Mouse (Mus musculus) erythroid progenitor cell, adult 5-6 weeks (primary cell): Measurements from ENCODE around the gene Gpsm1. TPM values are rescaled to one million over a fixed set of nuclear protein-coding genes. Genes with fewer than 3 reads are reported as not detected.

Experiments
- ATAC-seq: replicated peaks from 2 replicates; pipeline ENCODE4 v1.8.0; 2016; ENCODE audit warnings: moderate number of reproducible peaks, mild to moderate bottlenecking, moderate TSS enrichment, inconsistent platforms; ENCODE audit not compliant: poor library complexity, low FRiP score, severe bottlenecking
- total RNA-seq, 2 experiments: library from RNA; stranded (forward) in 1 of 2; stranded (reverse) in 1 of 2; fragments of 150-400 nt in 1 of 2; fragments of 186-747, 209-891 nt in 1 of 2; gene quantifications; 2 replicates each; pipeline versions ENCODE4 v1.2.3 to v1.2.4; 2015 to 2017; ENCODE audit warnings: low replicate concordance in 2 of 2

Gpsm1 gene
- total RNA-seq, 2 experiments from 2014 or later = 1.4 TPM; not detected in 1

GRCm38 (mm10) chr2:26309739-26310138 is 5.6 kb upstream of the Gpsm1 start:
- ATAC-seq = no peak

DNA sequence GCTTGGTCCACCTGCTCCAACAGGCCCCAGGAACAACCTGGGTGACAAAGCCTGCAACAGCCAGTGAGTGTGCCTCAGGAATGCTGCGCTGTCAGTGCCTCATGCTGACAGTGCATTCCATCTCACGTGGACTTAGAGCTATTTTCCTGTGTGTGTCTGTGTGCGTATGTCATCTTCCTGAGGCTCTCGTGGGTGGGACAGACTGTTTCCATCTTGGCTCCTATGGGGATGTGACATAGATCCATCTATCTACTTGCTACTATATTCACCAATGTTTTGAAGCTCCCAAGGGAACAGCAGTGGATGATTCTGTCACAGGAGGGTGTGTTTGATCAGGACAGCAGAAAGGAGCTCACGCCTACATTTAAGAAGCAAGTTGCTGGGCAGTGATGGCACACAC is 3.4 kb upstream of the Gpsm1 start:
- no peak for ATAC-seq

GRCm38 (mm10) chr2:26312812-26313211 is 2.5 kb upstream of the Gpsm1 start:
- no peak for ATAC-seq

DNA sequence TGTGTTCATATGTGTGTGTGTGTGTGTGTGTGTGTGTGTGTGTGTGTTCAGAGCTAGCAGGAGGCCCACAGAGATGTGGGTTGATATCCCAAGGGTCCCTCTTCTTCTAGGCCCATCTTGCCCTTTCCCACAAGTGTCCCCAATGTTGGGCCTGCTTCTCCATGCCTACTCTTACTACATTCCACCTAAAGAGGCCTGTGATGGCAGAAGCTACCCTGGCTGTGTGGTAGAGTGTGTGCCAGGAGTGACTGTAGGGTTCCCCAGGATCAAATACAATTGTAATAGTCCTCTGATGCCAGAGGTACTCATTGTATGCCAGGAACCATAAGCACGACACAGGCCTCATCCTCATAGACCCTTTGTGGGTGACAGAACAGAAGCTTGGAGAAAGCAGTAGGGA is 1.9 kb upstream of the Gpsm1 start:
- no peak for ATAC-seq

DNA sequence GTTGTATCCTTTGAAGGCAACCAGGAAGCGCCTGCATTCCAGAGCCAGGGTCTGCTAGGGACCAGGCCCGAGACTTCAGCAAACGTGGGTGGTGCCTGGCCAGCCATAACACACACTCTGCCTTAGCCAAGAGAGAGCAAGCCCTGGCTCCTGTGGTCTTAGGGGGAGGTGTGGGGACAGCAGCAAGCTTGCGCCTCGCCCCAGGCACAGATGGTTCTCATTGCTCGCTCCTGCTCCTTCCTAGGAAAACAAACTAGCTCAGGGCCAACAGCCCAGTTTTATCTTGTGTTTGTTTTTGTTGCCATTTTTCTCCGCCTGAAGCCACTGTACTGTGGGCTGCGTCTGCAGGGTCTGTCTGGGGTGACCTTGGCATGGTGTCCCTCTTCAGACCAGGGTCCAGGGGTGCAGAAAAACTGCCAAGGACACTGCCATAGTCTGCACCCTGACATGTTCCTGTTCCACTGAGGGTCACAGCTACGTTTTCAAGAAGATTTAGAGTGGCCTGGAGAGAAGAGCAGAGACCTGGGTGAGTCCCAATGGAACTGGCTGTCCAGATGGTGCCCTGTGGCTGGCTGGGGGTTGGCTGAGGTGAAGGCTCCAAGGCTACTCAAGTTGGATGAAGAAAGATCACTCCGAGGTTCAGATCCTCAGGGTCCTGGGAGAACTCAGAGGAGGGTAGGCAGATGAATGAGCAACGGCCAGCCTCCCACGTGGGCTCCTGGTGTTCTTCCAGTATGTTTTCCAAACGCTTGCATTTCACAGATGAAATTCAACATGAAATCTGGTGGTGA is 839 bp upstream of the Gpsm1 start:
- ATAC-seq = no peak

DNA sequence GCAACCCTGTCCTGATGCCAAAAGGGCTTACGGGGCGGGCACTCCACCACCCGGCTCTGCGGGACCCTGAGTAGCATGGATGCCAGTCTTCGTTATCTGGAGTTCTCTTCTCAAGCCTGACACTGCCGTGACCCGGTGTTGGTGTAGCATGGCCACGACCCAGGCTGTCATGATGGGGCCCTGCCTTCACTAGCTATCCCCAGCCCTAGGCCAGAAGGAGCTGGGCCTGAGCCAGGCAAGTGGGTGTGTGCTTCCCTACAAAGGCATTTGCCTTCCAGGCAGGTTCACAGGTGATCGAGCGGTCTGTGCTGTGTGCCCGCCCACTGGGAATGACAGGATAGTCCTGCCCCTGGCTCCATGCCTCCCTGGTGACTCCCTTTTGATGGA is 603 bp downstream of the Gpsm1 start:
- ATAC-seq = no peak

GRCm38 (mm10) chr2:26316576-26317246 is 1.4 kb downstream of the Gpsm1 start:
- ATAC-seq = no peak

DNA sequence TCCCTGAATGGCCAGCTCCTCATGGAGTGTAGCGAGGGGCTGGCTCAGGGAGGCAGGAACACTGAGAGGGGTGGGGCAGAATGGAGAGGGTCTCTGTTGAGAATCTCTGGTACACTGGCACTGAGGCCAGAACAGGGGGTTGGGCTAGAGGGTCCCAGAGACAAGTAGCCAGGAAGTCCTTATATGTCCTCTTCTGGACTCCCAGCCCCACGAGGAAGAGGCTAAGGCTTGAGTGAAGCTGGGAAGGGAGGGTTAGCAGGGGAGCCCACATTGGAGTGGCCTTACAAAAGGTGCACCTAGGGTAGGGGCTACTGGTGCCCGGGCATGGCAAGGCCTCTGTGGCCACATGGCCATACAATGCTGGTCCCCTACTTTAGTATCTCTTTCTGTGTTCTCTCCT is 2.1 kb downstream of the Gpsm1 start:
- ATAC-seq = no peak

DNA sequence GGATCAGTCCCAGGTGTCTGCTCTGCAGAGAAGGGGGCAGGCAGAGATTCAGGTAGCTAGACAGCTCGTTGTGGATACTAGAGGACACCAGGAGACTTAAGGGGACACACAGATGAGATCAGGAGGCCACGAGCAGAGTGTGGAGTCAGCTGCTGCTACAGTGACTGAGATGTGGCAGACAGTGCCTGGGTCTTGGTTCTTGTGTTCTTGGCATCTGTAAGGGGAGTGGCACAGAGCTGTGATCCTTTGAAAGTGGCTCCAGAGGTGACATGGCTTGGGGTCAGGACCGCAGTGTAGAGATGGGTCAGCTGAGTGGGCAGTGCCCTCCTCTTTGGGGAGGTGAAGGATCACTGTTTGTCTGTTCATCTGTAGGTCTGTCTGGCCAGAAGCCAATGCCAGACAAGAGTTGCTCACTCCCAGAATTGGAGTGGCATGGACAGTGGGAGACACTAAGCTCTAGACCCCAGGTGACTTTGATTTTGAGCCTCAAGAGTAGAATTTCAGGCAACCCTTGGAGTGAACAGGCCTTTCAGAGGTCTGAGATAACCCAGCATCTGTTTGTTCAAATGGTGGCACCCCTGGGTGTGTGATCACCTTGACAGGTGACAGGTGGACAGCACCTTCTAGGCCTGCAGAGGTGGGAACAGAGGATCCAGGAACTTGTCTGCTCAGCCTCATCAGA is 2.8 kb downstream of the Gpsm1 start:
- no peak for ATAC-seq

DNA sequence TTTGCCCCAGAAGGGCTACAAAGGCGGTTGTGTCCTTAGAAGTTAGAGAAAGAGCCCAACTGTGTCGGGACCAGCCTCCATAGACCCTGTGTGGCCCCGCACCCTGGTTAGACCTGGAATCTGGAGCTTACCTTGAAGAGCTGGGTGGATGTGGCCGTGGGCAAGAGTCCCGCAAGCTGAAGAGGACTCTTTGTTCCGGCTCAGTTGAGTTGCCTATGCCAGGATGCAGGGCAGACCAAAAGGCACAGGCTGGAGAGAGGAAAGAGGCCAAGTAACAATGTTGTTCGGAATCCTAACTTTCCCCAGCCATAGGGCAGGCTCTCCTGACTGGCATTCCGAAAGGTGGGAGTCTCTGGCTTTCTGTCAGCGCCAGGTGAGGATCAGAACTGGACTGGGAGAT is 3.8 kb downstream of the Gpsm1 start:
- ATAC-seq = no peak

DNA sequence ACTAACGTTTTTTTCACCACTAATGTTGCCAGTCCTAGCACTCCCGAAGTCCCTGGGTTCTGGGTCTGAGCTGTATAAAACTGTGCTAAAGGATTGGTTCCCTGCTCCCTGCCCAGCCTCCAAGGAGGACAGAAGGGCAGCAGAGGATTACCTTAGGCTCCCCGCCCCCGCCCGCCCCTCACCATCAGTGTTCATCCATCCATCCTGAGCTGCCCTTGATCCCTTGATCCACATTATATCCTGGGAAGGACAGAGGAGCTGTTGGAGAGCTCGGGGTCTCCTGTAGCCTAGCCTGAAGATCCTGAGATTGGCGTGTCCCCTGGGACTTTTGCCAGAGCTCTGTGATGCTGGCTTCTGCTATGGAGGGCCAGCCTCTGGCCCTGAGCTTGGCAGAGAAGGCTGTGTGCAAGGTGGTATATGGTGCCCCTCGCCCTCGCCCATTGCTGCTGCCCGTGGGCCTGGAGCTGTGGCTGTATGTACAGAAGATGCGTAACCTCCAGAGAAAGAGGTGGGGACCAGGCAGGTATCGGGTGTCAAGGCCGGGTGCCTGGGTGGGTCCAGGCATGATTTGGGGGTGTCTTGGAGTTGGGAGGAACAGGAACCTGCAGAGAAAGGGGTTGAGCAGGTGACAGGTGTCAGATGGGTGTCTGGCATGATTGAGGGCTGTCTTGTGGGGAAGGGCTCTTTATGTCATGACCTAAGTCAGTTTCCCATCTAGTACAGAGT is 4.4 kb downstream of the Gpsm1 start:
- ATAC-seq = no peak

DNA sequence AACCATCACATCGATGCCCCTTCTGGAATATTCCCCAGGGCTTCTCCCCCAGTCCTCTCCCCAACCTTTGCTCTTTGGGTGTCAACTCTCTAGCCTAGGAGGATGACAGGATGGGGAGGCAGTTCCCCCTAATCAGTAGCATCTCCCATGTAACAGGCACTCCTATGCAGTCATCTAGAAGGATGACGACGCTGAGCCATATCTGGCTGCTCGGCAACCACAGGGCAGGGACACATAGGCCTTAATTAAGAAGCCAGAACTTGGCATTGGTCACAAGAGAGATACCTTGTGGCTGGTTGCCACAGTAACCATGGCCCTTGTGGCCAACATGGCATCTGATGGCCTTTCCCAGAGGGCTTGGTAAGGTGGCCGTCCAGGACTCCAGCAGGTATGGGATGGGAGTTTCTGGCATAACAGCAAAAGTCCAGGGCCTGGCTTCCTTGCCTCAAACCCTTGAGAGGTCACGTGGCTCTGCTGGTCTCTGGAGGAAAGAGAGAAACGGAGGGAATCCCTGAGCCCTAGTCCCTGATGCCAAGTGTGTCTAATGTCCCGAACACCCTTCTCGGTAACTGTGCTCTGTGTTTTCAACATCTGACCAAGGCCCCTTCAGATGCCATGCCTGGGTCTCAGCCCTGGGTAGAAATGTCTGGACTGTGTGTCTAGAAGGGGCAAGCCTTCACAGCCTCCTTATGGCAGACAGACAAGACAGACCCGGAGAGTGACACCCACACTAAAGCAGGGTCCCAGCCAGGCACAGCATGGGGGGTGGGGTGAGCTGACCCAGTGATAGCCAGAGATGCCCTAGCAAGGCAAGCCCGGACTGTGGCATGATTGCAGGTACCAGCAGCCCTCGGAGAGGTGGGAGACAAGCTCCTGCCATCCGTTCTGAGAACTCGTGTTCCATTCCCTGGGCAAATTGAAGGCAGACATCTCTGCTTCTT is 5.2 kb downstream of the Gpsm1 start:
- no peak for ATAC-seq

DNA sequence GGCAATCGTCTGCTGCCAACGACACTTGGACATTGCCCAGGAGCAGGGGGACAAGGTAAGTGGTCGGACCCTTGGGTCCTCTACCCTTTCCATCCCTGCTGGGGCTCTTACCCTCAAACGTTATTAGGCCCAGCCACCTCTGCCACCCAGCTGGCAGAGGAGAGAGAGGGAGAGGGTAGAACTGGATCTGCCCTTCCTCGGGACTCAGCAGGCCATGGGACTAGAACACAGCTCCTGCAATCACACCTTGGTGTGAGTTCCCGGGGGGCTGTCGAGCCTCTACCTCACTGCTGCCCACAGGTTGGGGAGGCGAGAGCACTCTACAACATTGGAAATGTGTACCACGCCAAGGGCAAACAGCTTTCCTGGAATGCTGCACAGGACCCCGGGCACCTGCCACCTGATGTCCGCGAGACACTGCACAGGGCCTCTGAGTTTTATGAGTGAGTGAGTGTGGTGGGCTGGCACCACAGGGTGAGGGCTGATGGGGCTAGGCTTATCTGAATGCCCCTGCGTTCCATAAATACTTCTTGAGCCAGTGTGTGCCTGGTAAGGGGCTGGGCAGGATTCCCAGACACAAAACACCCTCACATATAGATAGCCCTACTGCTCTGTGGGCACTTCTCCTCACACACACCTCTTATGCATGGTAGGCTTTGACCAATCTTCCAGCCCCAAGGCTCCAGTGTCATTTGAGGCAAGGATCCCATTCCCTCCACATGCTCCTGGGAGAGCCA is 8.4 kb downstream of the Gpsm1 start:
- no peak for ATAC-seq

- ATAC-seq = no peak
Measured at GRCm38 (mm10) chr2:26324917-26325316, 9.6 kb downstream of the Gpsm1 start.

GRCm38 (mm10) chr2:26325386-26326181 is 10.3 kb downstream of the Gpsm1 start:
- peak; percentile 72 for ATAC-seq

DNA sequence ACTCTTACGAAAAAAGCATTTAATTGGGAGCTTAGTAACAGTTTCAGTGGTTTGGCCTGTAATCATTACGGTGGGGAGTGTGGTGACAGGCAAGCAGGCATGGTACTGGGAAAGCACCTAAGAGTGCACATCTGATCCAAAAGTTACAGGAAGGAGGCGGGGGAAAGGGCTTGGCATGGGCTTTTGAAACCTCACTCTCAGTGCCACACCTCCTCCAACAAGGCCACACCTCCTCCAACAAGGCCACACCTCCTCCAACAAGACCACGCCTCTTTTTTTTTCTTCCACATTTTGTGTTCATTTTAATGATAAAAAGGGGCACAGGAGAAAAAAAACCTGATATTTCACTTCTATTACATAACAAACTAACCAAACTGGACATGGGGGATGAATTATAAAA is 12.5 kb downstream of the Gpsm1 start:
- ATAC-seq = no peak

DNA sequence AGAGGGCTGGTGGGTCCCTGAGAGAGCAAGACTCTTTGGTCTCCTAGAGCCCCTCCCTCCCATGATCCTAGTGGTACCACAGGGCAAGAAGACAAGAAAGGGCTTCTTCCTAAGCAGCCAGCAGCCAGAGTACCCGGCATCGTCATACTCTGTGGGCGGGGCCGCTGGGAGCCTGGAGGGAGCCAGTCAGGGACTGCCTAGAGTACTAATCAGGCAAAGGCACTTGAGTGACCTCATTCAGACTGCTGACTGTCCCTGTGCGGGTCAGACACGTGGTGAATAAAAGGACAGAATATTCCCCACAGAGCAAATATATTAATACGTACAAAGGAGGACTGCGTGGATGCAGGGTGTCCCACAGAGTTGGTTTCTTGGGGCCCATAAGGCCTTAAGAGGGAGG is 14.1 kb downstream of the Gpsm1 start:
- ATAC-seq = no peak

- no peak for ATAC-seq
Measured at GRCm38 (mm10) chr2:26330056-26330468, 14.7 kb downstream of the Gpsm1 start.
